Mouse (Mus musculus) T-helper 2 cell (primary cell): Measurements from ENCODE around the gene Srrm4.
"Not testable (repeated sequence)": the region's sequence is repeated elsewhere in the genome, so short reads cannot be mapped to it uniquely, and the experiment has no call there.

Experiments
- in situ Hi-C: fragments of 300-600 bp; cut with MboI, MseI; formaldehyde crosslinking; loops from one replicate; pipeline ENCODE4 v1.15.1; 2025; ENCODE audit warnings: high pct_unique_total_duplicates

Srrm4 gene

DNA sequence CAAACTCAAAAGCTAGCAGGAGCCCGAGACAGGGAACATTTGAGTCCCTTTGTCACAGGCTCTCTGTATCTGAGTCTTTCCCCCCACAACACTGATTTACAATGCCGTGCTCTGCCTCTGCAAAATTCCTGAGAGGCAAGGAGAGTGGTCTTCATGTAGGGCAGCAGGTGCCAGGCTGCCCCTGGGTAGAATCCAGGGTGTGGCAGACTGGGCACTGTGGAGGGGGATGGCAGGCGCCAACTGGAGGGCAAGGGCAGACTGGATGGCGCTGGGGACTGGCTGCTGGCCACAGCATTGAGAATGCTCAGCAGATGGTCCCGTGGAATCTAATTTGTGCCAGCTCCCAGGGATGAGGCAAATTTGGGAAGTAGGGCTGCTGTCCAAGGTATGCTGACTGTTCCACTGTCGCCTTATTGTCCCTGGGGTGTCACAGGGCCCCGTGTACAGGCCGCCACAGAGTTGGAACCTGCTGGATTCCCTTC is 148.1 kb downstream of the Srrm4 start:
- in situ Hi-C loops: no loop called here

DNA sequence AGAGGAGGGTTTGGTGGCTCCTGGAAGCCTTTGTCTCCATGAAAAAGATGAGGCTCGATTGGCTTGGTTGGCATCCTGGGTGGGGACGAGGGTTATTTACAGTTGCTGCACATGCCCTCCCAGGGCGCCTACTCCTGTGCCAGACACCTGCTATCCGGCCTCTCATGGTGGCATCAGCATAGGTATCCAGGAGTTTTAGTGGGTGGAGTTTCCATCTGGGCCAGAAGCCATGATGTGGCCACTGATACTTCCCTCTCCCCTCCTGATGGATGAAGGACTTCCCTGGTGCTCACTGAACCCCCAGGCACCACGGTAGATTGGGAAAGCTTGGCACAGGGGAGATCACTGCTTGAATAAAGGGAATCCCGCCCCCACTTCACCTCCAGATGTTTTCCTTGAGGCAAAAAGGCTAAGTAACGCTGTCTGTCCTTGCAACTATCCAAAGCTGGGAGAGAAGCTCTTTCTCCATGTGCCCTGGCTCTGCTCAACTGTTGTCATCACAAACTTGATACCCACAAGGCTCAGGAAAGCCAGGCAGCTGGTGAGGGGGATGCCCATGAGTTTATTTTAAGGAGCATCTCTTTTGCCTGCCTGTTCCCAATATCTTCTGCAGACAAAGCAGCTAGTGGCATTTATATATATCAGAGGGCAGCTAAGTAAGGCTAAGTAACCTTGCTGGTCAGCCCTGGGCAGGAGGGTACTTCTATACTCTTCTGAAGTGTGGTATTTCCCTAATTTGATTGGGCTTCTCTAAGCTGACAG is 148.7 kb downstream of the Srrm4 start:
- in situ Hi-C loops: no loop called here

DNA sequence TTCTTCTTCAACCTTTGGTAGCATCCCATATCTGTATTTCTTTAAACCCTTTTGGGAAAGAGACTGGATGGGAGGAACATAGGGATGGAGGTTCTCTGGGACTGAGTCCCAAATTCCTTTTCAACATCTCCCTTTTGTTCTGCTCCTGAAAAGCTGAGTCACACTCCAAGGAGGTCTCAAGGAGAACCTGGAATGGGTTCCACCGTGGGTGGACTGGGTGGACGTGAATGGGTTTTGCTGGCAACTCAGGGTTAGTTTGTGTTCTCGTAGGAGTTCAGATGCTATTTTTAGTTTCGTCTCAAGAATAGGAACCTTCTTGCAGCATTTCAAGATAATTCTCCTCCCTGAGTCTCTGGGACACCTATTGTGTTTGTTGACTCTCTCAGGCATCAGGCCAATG is 151.4 kb downstream of the Srrm4 start:
- in situ Hi-C loops: no loop called here

DNA sequence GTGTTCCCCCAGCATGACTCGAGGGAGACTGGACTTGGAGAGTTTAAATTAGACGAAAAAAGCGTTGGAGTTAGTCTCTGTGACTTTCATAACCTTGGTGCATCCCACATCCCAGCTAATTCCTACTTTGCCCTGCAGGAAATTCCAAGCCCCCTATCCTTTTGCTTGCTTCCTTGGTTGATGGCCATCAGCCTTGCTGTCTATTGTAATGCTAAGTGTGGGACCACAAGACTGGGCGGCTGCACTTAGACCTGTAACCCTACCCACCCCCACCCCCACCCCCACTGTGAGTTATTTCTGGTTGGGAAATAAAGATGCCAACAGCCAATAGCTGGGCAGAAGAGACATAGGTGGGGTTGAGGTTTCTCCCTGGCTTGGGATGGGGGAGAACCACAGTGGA is 153.3 kb downstream of the Srrm4 start:
- in situ Hi-C loops: no loop called here

DNA sequence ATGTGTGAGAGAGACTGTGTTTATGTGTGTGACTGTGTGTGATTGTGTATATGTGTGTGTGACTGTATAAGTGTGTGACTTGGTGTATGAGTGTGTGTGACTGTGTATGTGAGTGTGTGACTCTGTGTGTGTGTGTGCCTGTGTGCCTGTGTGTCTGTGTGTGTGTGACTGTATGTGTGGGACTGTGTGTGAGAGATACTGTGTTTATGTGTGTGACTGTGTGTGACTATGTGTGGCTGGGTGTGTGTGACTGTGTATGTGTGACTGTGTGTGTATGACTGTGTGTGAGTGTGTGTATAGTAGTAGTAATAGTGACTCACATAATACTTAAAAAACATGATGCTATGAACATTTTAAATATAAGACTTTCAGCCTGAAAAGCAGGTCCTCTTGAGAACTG is 155.5 kb downstream of the Srrm4 start:
- in situ Hi-C loops: no loop called here

DNA sequence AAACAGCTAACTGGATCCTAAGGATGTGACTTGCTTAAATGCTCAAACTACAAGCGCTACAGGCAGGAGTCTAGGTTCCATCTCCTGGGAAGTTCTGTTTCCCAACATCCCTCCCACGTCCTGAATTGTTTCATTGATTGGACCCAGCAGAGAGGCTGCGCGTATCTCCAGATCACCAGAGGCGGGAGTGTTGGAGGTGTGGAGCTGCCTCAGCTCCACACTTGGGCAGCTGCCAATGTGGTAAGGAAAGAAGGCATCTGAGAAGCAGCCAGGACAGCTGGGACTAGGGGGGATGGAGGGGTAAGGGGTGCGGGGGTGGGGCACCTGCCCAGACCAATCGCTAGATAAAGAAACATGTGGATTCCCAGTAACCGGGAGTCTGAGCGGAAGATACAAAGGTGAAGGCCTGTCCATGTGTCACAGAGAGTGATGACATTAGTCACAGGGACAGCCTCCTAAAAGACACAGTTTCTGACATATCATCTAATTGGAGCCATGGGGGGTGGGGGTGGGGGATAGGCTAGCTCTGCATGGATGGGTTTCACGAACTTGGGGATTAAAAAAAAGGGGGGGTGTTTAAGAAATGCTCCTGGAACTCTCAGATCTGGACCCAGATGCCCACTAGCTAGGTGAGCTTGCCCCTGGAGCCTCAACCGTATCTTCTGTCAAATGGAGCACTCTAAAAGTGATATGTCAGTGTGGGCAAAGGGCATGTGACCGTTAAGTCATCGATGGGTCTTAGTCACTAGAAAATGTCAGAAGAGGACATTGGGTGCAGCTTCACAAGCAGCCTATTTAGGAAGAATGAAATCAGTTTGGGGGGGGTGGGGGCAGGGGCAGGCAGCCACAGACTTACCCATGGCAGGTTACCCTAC is 156.4 kb downstream of the Srrm4 start:
- in situ Hi-C loops: no loop called here

DNA sequence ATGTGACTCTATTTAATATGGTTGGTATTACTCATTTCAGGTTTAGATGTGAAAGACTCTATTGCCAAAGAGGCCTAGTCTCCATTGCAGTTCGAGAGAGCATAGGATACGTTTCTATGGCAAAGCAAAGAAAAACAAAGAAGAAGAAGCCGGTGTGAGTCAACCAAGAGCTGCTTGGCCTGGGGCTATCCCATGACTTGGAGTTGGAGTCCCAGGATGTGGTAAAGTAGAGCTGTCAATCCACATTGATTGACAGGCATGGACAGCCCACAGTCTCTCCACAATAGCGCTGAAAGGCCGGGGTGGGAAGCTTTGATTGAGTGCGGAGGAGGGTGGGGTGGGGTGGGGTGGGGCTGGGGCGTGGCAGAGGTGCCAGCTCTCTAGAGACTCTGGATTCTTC is 158.7 kb downstream of the Srrm4 start:
- in situ Hi-C loops: no loop called here

DNA sequence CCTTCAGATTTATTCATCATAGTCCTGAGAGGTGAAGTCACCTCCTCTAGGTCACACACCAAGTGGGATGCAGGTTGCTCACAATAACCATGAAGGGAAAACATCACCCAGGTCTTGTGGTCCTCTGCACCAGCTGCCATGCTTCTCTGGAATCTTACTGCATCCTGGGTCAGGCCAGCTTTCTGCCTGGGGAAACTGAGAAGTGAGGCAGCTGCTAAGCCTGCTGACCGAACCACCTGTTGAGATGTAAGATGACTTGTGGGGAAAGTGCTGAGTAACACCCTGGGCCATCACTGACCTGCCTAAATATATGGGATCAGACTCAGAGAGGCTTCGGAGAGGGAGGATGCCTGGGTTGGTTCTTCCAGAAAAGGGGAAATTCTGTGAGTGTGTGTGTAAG is 164.9 kb downstream of the Srrm4 start:
- in situ Hi-C loops: no loop called here

DNA sequence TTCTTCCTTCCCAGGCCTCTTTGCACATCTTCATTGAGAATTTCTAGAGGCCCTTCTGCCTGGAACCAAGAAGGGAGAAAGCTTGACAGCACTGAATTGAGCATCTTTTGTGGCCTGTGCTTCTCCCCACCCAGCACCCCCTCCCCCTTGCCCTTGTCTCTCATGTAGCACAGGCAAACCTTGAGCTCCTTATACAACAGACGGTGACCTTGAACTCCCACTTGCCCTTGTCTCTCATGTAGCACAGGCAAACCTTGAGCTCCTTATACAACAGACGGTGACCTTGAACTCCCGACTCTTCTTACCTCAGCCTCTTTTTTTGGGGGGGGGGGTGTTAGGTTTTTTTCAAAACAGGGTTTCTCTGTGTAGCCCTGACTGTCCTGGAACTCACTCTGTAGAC is 165.9 kb downstream of the Srrm4 start:
- in situ Hi-C loops: not testable (repeated sequence)

DNA sequence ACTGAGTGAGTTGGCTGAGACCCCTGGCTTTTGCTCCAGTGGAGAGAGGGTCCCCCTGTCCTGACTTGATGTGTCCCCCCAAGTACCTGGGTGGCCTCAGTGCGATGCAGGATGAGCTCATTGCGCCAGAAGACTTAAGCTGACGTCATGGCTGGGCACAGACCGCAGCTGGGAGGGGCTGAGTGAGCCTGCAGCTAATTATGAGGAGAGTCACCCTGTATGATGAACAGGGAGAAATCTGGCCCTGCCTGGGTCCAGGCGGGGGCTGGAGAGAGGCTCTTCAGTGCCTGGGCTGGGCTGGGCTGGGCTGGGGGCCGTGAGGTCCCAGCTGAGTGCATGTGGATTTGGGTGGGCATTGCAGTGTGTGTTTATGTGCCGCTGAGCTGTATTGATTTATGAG is 166.3 kb downstream of the Srrm4 start:
- in situ Hi-C loops: no loop called here

DNA sequence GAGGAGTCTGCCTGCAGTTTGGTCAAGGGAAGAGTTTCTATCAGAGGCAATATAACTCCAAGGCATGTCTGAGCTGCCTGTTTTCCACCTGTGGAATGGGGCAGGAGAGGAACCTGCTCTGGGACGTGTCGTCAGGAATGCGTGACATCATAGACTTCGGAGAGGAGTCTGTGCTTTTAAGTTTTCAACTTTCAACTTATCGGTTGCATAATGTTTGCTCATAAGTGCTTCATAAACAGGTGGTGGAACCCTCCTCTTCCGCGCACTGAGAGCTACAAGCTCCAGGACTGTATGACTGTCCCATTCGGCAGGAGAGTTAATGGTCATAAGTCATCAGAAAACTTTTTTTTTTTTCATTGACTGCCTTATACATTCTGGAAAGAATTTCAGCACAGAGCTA is 167.9 kb downstream of the Srrm4 start:
- in situ Hi-C loops: no loop called here

DNA sequence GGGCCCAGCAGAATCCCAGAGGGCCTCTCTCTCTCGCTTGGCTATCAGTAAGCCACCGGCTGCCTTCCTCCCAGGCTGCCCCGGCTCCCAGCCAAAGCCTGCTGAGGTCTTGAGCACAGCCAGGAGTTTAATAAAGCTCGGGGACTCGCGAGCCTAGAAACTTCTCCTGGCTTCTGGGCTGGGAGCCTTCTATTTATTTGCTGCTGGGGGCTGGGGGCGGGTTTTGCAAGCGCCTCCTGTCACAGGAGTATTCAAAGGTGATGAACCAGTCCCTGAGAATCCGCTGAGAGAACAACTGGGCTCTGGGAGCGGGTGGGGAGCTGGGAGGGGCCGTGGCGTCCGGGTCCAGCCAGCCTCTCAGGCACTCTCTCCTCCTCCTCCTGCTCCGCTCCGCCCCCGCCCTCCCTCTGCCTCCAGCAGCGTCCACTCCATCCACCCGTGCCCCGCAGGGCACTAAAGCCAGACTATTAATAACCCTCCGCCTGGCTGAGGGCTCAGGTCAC is 168.9 kb downstream of the Srrm4 start, which contains the start of gene Hspb8:
Gene Hspb8, minus strand, starts transcription at position 166 of the 503 bp plus-strand sequence.
- in situ Hi-C loops: no loop called here

DNA sequence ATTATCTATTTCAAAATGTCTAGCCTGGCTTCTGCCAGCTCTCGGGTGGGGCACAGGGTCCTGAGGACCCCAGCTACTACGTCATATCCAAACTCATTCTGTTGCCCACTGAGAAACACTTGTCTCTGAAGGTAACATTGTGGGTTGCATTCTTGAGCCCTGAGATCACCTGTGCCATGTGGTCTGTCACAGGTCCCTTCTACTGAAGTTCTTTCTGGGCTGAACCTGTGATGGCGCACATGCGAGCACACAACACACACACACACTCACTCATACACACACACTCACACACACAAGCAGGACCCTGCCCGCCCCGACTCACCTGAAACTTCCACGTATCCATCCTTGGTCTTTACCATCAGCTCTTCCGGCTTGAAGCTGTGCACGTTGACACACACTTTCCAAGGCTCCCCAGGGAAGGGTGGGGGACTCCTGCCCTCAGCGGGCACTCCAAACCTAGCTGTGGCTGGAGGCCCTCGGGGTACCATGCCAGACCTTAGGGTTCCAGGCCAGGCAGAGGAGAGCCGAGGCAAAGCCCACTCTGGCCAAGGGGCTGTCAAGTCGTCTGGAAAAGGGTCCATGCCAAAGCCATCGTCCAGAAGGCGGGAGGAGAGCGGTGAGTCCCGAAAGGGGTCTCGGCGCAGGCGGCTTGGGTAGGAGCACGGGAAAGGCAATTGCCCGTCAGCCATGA is 169.7 kb downstream of the Srrm4 start:
- in situ Hi-C loops: no loop called here

DNA sequence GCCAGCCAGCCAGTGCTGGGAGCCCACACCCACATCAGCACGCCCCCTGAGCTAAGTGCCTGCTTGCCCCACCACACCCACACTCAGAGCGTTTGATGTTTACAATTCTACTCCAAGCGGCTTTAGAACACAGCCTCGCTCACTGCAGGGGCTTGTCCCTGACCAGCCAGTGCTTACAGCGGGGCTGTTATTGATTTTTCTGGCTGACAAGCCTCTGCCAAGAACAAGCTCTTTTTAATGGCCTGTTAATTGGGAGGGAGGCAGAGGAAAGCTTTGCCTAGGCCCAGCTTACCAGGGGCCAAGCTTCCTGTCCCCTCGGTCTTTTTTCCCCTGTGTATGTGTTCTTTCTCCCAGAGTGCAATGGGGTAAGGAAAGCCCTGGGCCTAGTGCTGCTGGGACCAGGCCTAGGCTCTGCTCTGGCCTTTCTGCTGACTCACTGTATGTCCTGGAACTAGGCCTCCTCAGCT is 170.8 kb downstream of the Srrm4 start:
- in situ Hi-C loops: no loop called here

DNA sequence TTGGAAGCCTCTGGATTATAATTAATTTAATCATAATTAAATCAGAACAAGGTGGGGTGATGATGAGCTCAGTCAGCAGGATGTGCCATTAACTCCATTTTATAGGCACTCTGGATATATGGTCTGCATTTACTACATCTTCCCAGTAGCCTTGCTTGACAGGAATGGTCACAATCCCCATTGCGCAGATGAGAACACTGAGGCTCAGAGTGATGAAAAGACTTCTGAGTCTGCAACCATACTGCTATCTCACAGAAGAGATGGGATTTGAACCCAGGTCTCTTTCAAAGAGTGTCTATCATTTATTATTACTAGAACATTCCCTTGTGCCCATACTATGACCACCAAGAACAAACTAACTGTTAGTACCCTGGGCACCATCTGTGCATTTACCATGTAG is 171.4 kb downstream of the Srrm4 start:
- in situ Hi-C loops: no loop called here

DNA sequence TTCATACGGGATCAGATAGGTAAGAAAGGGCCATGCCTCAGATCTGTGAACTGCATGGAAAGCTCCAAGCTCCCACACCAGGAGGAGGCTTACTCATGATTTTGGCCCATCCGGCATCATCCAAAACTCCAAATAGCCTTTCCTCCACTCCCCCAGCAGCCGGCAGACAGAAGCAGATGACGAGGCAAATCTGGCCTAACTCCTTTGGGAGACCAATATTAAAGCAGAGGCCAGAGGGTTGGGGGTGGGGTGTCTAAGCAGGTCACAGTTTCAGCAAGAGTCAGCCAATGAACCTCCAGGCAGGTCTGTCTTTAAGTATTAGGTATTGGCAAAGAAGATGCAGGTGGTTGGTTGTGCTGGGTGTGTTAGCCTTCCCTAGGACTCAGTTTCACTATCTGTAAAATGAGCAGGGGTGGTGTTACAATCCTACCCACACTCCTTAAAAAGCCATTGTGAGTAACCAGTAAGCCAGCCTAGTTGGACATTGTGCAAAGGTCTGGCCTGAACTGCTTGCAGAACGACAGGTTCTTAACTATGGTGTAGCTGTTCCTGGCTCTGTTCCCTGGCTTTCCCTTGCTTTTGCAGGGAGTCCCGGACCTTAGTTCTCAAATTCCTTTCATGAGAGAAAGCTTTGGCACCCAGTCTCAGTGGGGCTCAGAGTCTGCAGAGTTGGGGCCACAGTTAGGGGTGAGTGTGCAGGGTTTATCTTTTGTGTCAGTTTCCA is 172.1 kb downstream of the Srrm4 start:
- in situ Hi-C loops: no loop called here

DNA sequence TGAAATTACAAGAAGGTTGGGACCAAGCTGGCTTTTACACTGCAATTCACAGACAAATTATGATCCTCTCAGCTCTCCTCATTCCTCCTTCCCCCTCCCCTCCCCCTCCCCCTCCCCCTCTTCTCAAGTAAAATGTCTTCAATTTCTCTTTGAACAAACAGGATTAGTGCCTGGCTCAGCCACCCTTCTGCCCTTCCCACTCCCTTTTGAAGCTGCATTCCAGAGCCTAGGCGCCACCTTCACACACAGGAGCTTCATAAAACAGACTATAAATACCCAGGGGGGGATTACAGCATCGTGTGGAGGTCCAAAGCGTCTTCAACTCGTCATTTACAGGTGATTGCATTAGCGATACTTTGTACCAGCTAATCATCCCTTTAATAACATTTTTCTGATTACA is 175.4 kb downstream of the Srrm4 start:
- in situ Hi-C loops: no loop called here

DNA sequence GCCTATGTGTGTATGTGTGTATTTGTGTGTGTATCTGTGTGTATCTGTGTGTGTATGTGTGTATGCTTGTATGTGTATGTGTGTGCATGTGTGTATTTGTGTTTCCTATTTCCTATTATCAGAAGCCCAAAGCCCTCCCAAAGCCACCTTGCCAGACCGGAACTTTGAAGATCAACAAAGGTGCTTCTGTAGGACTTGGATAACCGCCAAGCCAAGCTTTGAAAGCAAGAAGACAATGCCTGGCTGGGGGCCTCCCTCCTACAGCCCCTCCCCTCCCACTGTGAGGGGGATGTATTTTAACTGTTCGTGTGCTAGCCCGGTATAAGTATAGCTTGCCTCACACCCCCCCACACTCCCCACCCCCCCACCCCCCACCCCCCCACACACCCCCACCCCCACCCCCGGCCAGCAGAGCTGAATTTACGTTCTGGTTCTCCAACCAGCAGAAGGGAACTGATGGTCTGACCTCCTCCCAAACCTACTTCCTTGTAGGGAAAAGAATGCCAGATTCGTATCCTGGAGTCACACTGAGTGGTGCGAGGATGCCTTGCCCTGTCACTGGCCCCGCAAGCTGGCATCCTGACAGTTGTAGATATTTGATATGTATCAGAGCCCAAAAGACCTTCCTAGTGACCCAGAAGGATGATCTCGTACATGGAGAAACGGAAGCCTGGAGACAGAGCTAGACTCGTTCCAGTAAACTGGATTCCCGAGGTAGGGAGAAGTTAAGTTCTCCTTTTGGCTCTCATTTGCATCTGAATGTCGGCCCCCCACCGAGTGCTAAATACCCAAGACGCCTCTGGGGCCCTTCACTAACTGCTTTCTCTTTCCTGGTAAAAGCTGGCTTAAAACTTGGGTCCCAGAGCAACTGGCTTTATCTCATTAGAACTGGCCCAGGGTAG is 181.7 kb downstream of the Srrm4 start:
- in situ Hi-C loops: no loop called here

DNA sequence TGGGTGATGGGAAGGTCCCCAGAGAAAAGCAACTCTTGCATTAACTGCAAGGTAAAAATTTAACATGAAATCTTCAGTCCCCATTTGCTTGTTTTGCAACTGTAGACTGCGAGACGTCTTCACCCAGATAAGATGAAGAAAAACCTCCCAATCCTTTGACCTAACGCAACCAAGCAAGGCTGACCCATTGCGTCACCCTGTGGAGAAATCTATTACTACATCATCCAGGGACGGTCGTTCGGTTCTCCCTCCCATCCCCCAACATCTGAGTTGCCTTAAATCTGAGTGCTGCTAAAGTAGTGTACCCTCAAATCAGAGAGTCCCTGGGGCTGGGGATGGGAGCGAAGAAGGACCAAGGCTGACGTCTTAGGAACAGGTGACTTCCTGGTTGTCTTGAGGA is 182.7 kb downstream of the Srrm4 start:
- in situ Hi-C loops: no loop called here

DNA sequence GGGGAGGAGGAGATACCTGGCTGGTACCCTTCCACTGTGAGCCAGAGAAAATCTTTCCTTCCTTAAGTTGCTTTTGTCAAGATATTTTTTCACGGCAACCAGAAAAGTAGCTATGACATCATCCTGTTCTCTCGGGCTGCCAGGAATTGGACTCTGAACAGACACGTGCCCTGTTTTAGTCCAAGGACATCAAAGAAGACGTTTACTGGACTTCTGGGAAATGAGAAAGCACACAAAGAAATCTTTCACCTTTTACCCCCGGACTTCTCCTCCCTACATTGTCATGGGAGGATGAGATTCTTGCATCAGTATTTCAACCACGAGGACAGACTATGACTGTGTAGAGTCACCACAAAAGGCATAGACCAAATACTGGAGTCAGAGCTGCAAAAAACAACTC is 183.7 kb downstream of the Srrm4 start:
- in situ Hi-C loops: no loop called here
